Mouse (Mus musculus): ENCODE measurements around the gene Gng12.

- TF ChIP-seq POLR2A (IDR thresholded peaks at IDR 0.05; ENCODE audit: extremely low read depth, insufficient read depth, low read length), result no peak
- TF ChIP-seq CTCF (IDR thresholded peaks at IDR 0.05; ENCODE audit: low read depth, low read length), result no peak
Observed at GRCm38 (mm10) chr6:67057574-67057973, 161.4 kb downstream of the Gng12 start.

Measured in liver, adult 2 months (tissue).